Mouse (Mus musculus) erythroblast, embryonic 14.5 days (primary cell): ENCODE data around the gene Zc3h7b.

Source experiments
- GATA1 ChIP-seq: IDR thresholded peaks from 2 replicates; pipeline ENCODE4 v1.6.1; 2012; ENCODE audit warnings: low read length, inconsistent platforms, mixed read lengths
- TAL1 ChIP-seq: IDR thresholded peaks from 3 replicates; pipeline ENCODE4 v1.6.1; 2012; ENCODE audit warnings: low read length, inconsistent platforms, mixed read lengths

- TF ChIP-seq TAL1 = no peak
- TF ChIP-seq GATA1 = no peak
Observed at GRCm38 (mm10) chr15:81809550-81809949, 64.7 kb downstream of the Zc3h7b start.
